In genomic region chr4:83526270-83526987, GRCm38 (mm10) we compare ENCODE assay signal across 8 mouse cellular contexts. TPM values are rescaled to one million over a fixed set of nuclear protein-coding genes. Genes with fewer than 3 reads are reported as not detected.
DNase-seq lines count a peak whose midpoint lies in the region; ATAC-seq and TF ChIP-seq lines count a peak whose summit lies in the region.

No protein-coding gene starts in this region.

- H3K4me2 ChIP-seq in heart, embryonic 12.5 days = peak overlapping the region; percentile 90
- peak overlapping the region; percentile 87 for H3K4me2 ChIP-seq in midbrain, postnatal 0 days (ENCODE audit: low read depth, low read length, poor library complexity, severe bottlenecking)

- H3K27me3 ChIP-seq in heart, embryonic 12.5 days (replicated peaks) = no peaks in the 10 kb centered on the region
- no peaks in the 10 kb centered on the region for H3K27me3 ChIP-seq in limb, embryonic 10.5 days (ENCODE audit: low read depth, poor library complexity, severe bottlenecking)
- no peaks in the 10 kb centered on the region for H3K27me3 ChIP-seq in midbrain, postnatal 0 days (ENCODE audit: insufficient read depth, low read length)

- H3K27ac ChIP-seq in heart, embryonic 12.5 days (ENCODE audit: poor library complexity, severe bottlenecking) = no peak overlapping the region
- no peak overlapping the region; the same call in 1 of the 2 replicates for H3K27ac ChIP-seq in limb, embryonic 10.5 days
- 0 out of 2 replicates have a peak overlapping the region, but pooled peaks have one; percentile 6 for H3K27ac ChIP-seq in midbrain, postnatal 0 days (ENCODE audit: low read depth, low read length)

- no peak for TF ChIP-seq CTCF in midbrain, postnatal 0 days (IDR thresholded peaks at IDR 0.05)

- H3K4me3 ChIP-seq in heart, embryonic 12.5 days = peak overlapping the region; percentile 75
- peak overlapping the region; percentile 82 for H3K4me3 ChIP-seq in limb, embryonic 10.5 days
- peak overlapping the region; percentile 62 for H3K4me3 ChIP-seq in midbrain, postnatal 0 days (ENCODE audit: low read depth, low read length)

- 11% methylated on average over 13 of the region's 13 CpGs for WGBS in heart, embryonic 12.5 days
- whole genome bisulfite sequencing in limb, embryonic 10.5 days = 6% methylated on average over 13 of the region's 13 CpGs
- WGBS in midbrain, postnatal 0 days = 5% methylated on average over 13 of the region's 13 CpGs

- no peaks in the 10 kb centered on the region for H3K9me3 ChIP-seq in heart, embryonic 12.5 days (replicated peaks)
- H3K9me3 ChIP-seq in limb, embryonic 10.5 days (replicated peaks) = no peaks in the 10 kb centered on the region
- no peaks in the 10 kb centered on the region for H3K9me3 ChIP-seq in midbrain, postnatal 0 days (ENCODE audit: low read length)

- peak; percentile 55 for DNase-seq in 3T3-L1 (ENCODE audit: low read depth, low spot score)
- peak; percentile 30 for DNase-seq in adipocyte (ENCODE audit: low spot score)
- peak; percentile 40 for DNase-seq in limb, embryonic 10.5 days (ENCODE audit: low spot score)
- DNase-seq in midbrain, postnatal 0 days (ENCODE audit: low spot score) = no peak
- no peak for DNase-seq in urinary bladder, postnatal 36 days (ENCODE audit: low spot score in 2 of 2)
- DNase-seq in adrenal gland, adult 8-10 months = no peak
- no peak for DNase-seq in thymus, postnatal 10 days (ENCODE audit: low spot score in 2 of 2)

- ATAC-seq in heart, embryonic 12.5 days (ENCODE audit: insufficient number of reproducible peaks, low FRiP score) = no peak
- no peak for ATAC-seq in midbrain, postnatal 0 days (ENCODE audit: low FRiP score)

- no peaks in the 10 kb centered on the region for H3K36me3 ChIP-seq in heart, embryonic 12.5 days
- no peaks in the 10 kb centered on the region for H3K36me3 ChIP-seq in limb, embryonic 10.5 days
- no peaks in the 10 kb centered on the region for H3K36me3 ChIP-seq in midbrain, postnatal 0 days (ENCODE audit: insufficient read depth, low read length)

- peaks cover 3% of the 10 kb centered on the region; the same call in 1 of the 2 replicates for H3K4me1 ChIP-seq in heart, embryonic 12.5 days (replicated peaks)
- peaks cover 48% of the 10 kb centered on the region for H3K4me1 ChIP-seq in limb, embryonic 10.5 days
- H3K4me1 ChIP-seq in midbrain, postnatal 0 days (ENCODE audit: insufficient read depth, low read length) = no peaks in the 10 kb centered on the region

- no peak overlapping the region for H3K9ac ChIP-seq in heart, embryonic 12.5 days
- H3K9ac ChIP-seq in midbrain, postnatal 0 days (replicated peaks; ENCODE audit: low read length, poor library complexity, severe bottlenecking) = no peak overlapping the region

RNA-seq across cellular contexts. Expression of gene Ccdc171, which starts 1.1 kb away (rescaled TPM):
- 3.5 and 3.9 TPM in 2 replicates for polyA plus RNA-seq in heart, embryonic 12.5 days (2016; fragmentation: Nextera tagmentation; extraction: Ambion mirVana)
- 2.7 and 3.8 TPM in 2 replicates for polyA plus RNA-seq in limb, embryonic 10.5 days (2016; fragmentation: Nextera tagmentation; extraction: Ambion mirVana)
- 4.2 and 7.1 TPM in 2 replicates for total RNA-seq in midbrain, postnatal 0 days (2014; rRNA removed)
- 1.7 and 2.0 TPM in 2 replicates for polyA plus RNA-seq in midbrain, postnatal 0 days (2015; fragmentation: Nextera tagmentation; extraction: Ambion mirVana)
- total RNA-seq in adrenal gland, adult 8-10 months (2022) = 1 to 10 TPM; 2.6 to 3.4 (median 2.9) TPM

RNA-seq across cellular contexts. Expression of gene Psip1, which starts 40.2 kb away (rescaled TPM):
- 119 and 127 TPM in 2 replicates for polyA plus RNA-seq in heart, embryonic 12.5 days (2016; fragmentation: Nextera tagmentation; extraction: Ambion mirVana)
- 201 and 237 TPM in 2 replicates for polyA plus RNA-seq in limb, embryonic 10.5 days (2016; fragmentation: Nextera tagmentation; extraction: Ambion mirVana)
- 206 and 254 TPM in 2 replicates for total RNA-seq in midbrain, postnatal 0 days (2014; rRNA removed)
- polyA plus RNA-seq in midbrain, postnatal 0 days (2015; fragmentation: Nextera tagmentation; extraction: Ambion mirVana) = 273 and 320 TPM in 2 replicates
- 10 to 100 TPM; 49.0 to 67.3 (median 52.6) TPM for total RNA-seq in adrenal gland, adult 8-10 months (2022)

Comparison
In these comparisons a context has a peak if more than half of its experiments do, and no peak if none do; other contexts are left out.
1. DNase-seq: peak in 3T3-L1 (single experiment), adipocyte (single experiment) and limb, embryonic 10.5 days (single experiment); none in midbrain, postnatal 0 days (single experiment), urinary bladder, postnatal 36 days (0 of 2), adrenal gland, adult 8-10 months (single experiment) and thymus, postnatal 10 days (0 of 2).
2. Peak in every context shown above with its lines, with median percentiles within 50 percentile points of each other: H3K4me3 ChIP-seq.